Comparison of ENCODE assay signal across 10 mouse cellular contexts in genomic region chr3:58162238-58162637, GRCm38 (mm10).
DNase-seq lines count a peak whose midpoint lies in the region; ATAC-seq lines count a peak whose summit lies in the region.
"Had no signal": no experiment of that assay in that cellular context is flagged by ENCODE, and none has a peak within 500 bp of the region (broad histone marks: within the 10 kb centered on the region; RNA-seq: fewer than 3 reads in every experiment).

No protein-coding gene starts in this region.

- H3K4me1 ChIP-seq in forebrain, embryonic 14.5 days (ENCODE audit: control insufficient read depth, insufficient read depth, low read length): no peaks in the 10 kb centered on the region
- H3K4me1 ChIP-seq in forebrain, embryonic 10.5 days: peaks cover 13% of the 10 kb centered on the region
- H3K4me1 ChIP-seq in heart, embryonic 14.5 days (ENCODE audit: control insufficient read depth in 2 of 2, insufficient read depth in 2 of 2, low read length in 2 of 2): peaks cover 32 to 49% of the 10 kb centered on the region in 2 experiments
- H3K4me1 ChIP-seq in hindbrain, embryonic 14.5 days (replicated peaks; ENCODE audit: control insufficient read depth, insufficient read depth, low read length): no peaks in the 10 kb centered on the region

- H3K4me2 ChIP-seq in forebrain, embryonic 14.5 days (ENCODE audit: low read length): no peak overlapping the region
- H3K4me2 ChIP-seq in heart, embryonic 14.5 days (ENCODE audit: low read length): peak overlapping the region; percentile 45
- H3K4me2 ChIP-seq in hindbrain, embryonic 14.5 days (replicated peaks): no peak overlapping the region
- H3K4me2 ChIP-seq: limb, embryonic 12.5 days had no signal

- H3K4me3 ChIP-seq in forebrain, embryonic 14.5 days (ENCODE audit: low read depth, low read length): no peak overlapping the region
- H3K4me3 ChIP-seq in forebrain, embryonic 10.5 days: no peak overlapping the region
- 0 out of 4 replicates have a peak overlapping the region, but pooled peaks of 1 of the 2 experiments have one; percentile 3 for H3K4me3 ChIP-seq in heart, embryonic 14.5 days (ENCODE audit: control insufficient read depth in 1 of 2, insufficient read depth in 1 of 2, low read depth in 1 of 2, low read length in 2 of 2)
- no peak overlapping the region for H3K4me3 ChIP-seq in hindbrain, embryonic 14.5 days (replicated peaks; ENCODE audit: low read length)
- H3K4me3 ChIP-seq: limb, embryonic 12.5 days had no signal

- no peak overlapping the region for H3K27ac ChIP-seq in forebrain, embryonic 14.5 days (ENCODE audit: low read depth, low read length)
- H3K27ac ChIP-seq in forebrain, embryonic 10.5 days: no peak overlapping the region
- peak overlapping the region; percentile 40 to 61 for H3K27ac ChIP-seq in heart, embryonic 14.5 days (replicated peaks in 1 of 2; ENCODE audit: control insufficient read depth in 1 of 2, insufficient read depth in 1 of 2, low read depth in 2 of 2, low read length in 2 of 2)
- no peak overlapping the region for H3K27ac ChIP-seq in hindbrain, embryonic 14.5 days
- H3K27ac ChIP-seq: limb, embryonic 12.5 days had no signal

- WGBS in forebrain, embryonic 14.5 days: 26% methylated on average over 10 of the region's 10 CpGs
- 30% methylated on average over 10 of the region's 10 CpGs for WGBS in forebrain, embryonic 10.5 days
- WGBS in heart, embryonic 14.5 days: 13% methylated on average over 10 of the region's 10 CpGs
- WGBS in hindbrain, embryonic 14.5 days: 35% methylated on average over 10 of the region's 10 CpGs

- H3K36me3 ChIP-seq in forebrain, embryonic 14.5 days (ENCODE audit: control insufficient read depth, insufficient read depth, low read length): no peaks in the 10 kb centered on the region
- H3K36me3 ChIP-seq in forebrain, embryonic 10.5 days (replicated peaks): no peaks in the 10 kb centered on the region
- H3K36me3 ChIP-seq in heart, embryonic 14.5 days (ENCODE audit: control insufficient read depth, insufficient read depth, low read length): no peaks in the 10 kb centered on the region
- no peaks in the 10 kb centered on the region for H3K36me3 ChIP-seq in hindbrain, embryonic 14.5 days (replicated peaks; ENCODE audit: control insufficient read depth, insufficient read depth)
- H3K36me3 ChIP-seq: limb, embryonic 12.5 days had no signal

- no peak overlapping the region for H3K9ac ChIP-seq in forebrain, embryonic 14.5 days (ENCODE audit: low read length)
- peak overlapping the region; percentile 1 for H3K9ac ChIP-seq in heart, embryonic 14.5 days (ENCODE audit: low read length)
- H3K9ac ChIP-seq in hindbrain, embryonic 14.5 days: no peak overlapping the region
- H3K9ac ChIP-seq: limb, embryonic 12.5 days had no signal

- no peak for ATAC-seq in forebrain, embryonic 14.5 days
- peak; percentile 75 for ATAC-seq in heart, embryonic 14.5 days (ENCODE audit: insufficient number of reproducible peaks, insufficient read depth, low FRiP score, low read depth)
- no peak for ATAC-seq in megakaryocyte progenitor cell, adult 5-6 weeks (replicated peaks; ENCODE audit: poor library complexity)
- ATAC-seq in erythroblast, adult 5-6 weeks (replicated peaks; ENCODE audit: low FRiP score, poor library complexity, severe bottlenecking): no peak
- ATAC-seq in hindbrain, embryonic 14.5 days (ENCODE audit: low FRiP score): no peak

- DNase-seq in forebrain, embryonic 14.5 days (ENCODE audit: low spot score): peak; percentile 9
- DNase-seq in forebrain, embryonic 10.5 days (ENCODE audit: extremely low spot score, low spot score): no peak
- DNase-seq in adrenal gland, adult 2 months: peak; percentile 80
- peak; percentile 36 to 56 for DNase-seq in kidney, postnatal 4 days
- DNase-seq in hindbrain, embryonic 14.5 days (ENCODE audit: low spot score): no peak
- DNase-seq: cerebellum, postnatal 10 days had no signal

- no peaks in the 10 kb centered on the region for H3K9me3 ChIP-seq in forebrain, embryonic 14.5 days (replicated peaks; ENCODE audit: control insufficient read depth, low read length)
- H3K9me3 ChIP-seq in forebrain, embryonic 10.5 days: no peaks in the 10 kb centered on the region
- no peaks in the 10 kb centered on the region for H3K9me3 ChIP-seq in heart, embryonic 14.5 days (ENCODE audit: control insufficient read depth, low read length)
- no peaks in the 10 kb centered on the region for H3K9me3 ChIP-seq in hindbrain, embryonic 14.5 days (ENCODE audit: control insufficient read depth, low read length)
- H3K9me3 ChIP-seq: limb, embryonic 12.5 days had no signal

- H3K27me3 ChIP-seq in forebrain, embryonic 14.5 days (replicated peaks; ENCODE audit: control insufficient read depth, insufficient read depth, low read length): no peaks in the 10 kb centered on the region
- peaks cover 12% of the 10 kb centered on the region for H3K27me3 ChIP-seq in forebrain, embryonic 10.5 days (ENCODE audit: poor library complexity, severe bottlenecking)
- no peaks in the 10 kb centered on the region for H3K27me3 ChIP-seq in heart, embryonic 14.5 days (ENCODE audit: control insufficient read depth, insufficient read depth, low read length)
- H3K27me3 ChIP-seq in hindbrain, embryonic 14.5 days (ENCODE audit: control insufficient read depth, insufficient read depth, low read length): no peaks in the 10 kb centered on the region
- H3K27me3 ChIP-seq: limb, embryonic 12.5 days had no signal

Comparison
In these comparisons a context has a peak if more than half of its experiments do, and no peak if none do; other contexts are left out.
1. DNase-seq: peak in forebrain, embryonic 14.5 days (single experiment), adrenal gland, adult 2 months (single experiment) and kidney, postnatal 4 days (2 of 2); none in forebrain, embryonic 10.5 days (single experiment) and hindbrain, embryonic 14.5 days (single experiment).
2. H3K27ac ChIP-seq: peak in heart, embryonic 14.5 days (2 of 2); none in forebrain, embryonic 14.5 days (single experiment), forebrain, embryonic 10.5 days (single experiment) and hindbrain, embryonic 14.5 days (single experiment).